Mouse (Mus musculus) cerebellum, adult 18-20 months (tissue): ENCODE results near the gene Jmjd6.
A peak's percentile ranks its signal among the peaks of the same experiment; 100 is the strongest.

ENCODE experiments used
- DNase-seq, 2 experiments: peaks; one replicate each; pipeline ENCODE4 v3.0.0; 2021

Gene Jmjd6

DNA sequence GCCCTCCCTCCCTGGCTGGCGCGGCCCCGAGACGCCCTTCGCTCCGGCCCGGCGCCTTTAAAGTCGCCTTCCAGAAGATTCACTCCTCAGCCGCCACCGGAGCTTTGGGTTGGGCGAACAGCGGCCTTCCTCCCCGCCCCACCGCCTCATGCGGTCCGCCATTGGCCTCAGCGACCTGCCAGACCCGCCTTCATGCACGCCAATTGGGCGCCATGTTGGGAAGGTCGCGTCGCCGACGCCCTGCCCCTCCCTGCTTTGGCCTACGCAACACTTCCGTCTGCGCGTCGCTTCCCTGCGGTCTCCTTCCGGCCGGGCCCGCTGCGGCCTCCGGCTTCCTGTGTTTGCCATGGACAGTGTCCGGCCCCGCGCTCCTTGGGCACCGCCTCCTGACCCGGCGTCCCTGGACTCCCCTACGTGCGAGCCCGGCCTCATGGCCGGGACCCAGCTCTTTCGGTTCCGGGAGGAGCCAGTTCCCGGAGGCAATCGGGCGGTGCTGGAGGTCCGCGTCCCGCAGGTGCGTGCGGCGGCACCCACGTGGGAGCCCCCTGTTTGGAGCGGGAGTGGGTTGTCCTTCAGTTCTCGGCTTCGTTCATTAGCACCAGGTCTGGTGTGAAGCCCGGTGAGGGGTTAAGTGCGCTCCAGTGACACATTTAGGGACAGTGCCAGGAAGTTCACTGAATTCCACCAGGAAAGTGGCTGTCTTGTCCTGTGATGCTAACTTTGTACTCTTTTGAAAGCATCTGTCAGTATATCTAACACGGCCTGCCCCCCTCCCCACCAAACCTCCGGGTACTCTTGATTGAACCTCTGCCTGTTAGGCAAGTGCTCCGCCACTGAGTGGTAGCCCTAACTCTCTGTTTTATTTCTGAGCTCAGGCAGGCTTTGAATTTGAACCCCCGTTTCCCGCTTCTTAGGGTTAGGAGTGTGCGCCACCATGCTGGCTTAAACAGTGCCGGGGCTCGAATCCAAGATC, at the start of gene Jmjd6, which contains the start of gene Mettl23:
Gene Jmjd6 (minus strand): TSS at position 189 of the 973 bp plus-strand sequence.
Gene Mettl23 (plus strand): TSS at position 18 of the 973 bp plus-strand sequence.
- DNase-seq: peak; percentile 96 to 99

DNA sequence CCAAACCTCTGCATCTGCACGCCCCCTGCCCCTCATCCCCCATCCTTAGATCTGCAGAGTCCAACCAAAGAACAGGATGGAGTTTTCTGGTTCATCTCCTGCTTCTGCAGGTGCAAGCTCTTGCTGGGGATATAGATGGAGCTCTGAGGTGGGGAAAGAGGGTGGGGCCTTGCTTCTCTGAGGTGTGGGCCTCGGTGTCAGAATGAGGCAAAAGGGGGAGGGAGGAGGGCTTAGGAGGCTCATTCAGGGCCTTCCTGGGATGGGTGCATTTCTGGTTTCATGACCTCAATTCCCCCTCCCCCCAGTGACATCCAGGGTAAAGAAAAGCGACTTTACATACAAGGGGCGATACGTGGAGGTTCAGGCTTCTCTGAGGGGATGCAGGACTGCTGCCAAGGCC, 43.9 kb upstream of the Jmjd6 start:
- DNase-seq: no peak

DNA sequence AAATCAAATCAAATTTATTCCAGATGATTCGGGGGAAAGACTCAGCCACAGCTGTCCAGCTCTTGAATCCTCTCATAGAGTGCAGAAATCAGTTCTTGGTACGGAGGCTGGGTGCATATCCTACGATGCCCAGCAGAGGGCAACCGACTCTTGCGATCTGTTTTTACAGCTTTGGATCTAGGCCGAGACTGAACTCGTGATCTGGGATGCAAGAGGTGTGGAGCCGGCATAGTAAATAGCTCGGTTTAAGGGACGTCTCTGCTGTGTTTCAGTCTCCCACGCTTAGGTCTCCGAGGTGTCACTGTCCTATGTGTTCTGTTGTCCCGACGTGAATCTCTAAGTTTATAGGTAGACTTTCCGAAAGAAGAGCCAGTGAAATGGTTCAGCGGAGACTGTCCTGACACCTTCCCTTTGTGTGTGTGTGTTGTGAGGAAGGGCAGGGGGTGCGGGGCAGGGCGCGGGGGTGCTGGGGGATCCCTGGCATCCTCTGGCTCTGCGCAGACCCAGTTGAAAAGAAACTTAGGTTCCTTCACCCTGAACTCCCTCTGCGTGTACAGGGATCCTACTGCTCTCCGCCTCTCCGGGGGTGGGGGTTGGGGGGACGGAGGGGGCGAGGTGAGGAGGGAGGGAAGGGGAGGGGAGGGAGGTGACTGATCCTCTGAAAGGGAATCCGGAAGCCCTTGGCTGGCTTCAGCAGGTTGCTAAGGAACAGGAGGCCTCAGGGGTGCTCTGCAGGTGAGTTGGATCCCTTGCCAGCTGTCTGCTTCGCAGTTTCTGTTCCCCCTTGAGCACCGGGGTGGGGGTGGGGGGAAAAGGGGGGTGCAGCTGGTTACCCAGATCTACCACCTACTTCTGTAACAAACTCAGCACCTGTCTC, 42.3 kb upstream of the Jmjd6 start:
- peak; percentile 74 to 80 for DNase-seq

DNA sequence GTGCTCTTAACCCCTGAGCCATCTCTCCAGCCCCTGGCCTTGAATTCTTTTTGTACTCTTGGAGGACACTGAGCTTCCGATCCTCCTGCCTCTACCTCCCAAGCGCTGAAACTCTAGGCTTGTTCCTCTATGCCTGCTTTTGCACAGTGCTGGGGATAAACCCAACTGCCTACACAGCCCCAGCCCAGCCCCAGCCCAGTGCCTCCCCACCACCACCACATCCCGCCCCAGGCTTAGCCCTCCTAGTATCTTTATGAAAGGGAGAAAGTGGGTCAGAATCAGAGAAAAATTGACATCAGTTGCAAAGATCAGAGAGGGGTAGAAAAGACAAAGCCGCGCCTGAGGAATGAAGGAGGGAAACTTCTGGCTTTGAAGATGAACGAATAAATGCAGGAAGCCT, 40.8 kb upstream of the Jmjd6 start:
- DNase-seq: no peak

DNA sequence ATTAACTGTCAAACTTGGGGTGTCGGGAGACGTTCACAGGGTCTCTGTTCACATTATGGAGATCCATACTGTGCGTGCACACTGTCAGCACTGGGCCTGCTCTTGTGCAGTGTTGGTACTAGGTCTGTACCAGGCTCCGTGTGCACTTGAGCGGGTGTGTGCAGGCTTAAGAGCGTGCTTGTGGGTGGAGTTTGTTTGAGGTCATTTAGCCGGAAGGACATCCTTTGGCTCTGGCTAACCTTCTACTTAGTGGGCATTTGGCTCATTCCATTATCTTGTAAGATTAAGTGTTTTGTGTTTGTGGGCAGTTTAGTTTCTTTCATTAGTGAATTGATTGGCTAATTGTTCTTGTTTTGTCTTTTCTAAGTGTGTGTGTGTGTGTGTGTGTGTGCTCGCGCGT, 39.2 kb upstream of the Jmjd6 start:
- DNase-seq: no peak

DNA sequence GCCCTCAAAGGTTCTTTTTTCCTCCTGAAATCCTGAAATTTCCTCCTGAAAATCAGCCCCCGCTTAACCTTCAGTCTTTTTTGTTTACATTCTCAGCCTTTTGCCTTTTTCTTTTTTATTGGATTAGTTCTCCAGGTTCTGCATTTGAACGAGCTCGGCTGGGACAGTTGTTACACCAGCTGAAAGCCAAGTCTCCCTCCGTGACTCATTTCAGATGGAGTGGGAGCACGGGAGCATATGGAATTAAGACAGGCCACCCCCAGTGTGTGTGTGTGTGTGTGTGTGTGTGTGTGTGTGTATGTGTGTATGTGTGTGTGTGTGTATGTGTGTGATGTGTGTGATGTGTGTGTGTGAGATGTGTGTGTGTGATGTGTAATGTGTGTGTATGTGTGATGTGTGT, 38.2 kb upstream of the Jmjd6 start:
- no peak for DNase-seq

DNA sequence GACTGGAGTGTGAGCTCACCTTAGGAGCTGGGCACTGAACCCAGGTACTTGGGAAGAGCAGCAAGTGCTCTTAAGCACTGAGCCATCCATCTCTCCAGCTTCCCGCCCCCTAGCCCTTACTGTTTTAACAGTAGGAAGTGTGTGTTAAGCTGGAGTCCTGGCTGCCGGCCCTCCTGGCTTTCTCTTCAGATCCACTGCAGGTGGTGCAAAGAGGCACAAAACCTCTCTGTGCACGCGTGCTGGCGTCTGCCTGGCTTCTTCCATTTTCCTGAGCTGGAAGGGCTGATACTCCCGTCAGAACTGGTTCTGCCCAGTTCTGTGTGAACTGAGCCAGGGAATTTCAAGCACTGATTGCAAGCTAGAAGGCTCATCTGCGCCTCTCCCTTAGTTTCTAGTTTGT, 37.6 kb upstream of the Jmjd6 start:
- no peak for DNase-seq

DNA sequence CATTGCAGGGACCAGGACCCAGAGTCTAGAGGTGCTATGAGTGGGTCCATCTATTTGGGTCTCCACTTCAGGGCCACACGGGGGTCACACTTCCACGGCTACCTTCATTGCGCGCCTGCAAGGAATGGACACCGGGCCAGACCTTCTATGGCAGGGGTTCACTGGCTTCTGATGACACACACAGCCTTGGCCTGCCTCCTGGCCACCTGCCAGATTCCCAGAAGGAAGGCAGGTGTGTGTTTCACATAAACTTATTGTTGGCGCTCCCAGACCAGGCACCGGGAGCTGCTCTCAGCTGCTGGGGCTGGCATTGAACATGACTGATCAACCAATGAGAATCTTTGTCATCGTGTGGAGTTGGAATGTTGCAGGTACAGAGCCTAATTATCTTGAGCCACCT, 35.2 kb upstream of the Jmjd6 start:
- no peak for DNase-seq

DNA sequence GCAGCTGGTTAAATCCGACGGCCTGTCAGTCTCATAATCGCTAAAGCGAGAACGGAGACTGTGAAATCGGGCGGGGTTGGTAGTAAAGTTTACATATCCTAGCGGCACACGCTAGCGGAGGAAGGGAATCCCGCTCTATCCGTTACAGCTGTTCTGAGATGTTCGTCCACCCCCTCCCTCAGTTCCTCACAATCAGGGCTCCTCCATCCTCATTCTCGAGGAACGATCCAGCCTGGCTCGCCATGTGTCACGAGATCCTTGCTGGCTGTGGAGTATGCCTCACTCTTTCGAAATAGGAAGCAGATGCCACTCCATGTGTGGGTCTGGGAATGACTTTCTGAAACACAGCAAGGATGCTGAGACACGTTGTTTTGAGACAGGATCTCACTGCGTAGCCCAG, 30.7 kb upstream of the Jmjd6 start:
- DNase-seq: no peak

DNA sequence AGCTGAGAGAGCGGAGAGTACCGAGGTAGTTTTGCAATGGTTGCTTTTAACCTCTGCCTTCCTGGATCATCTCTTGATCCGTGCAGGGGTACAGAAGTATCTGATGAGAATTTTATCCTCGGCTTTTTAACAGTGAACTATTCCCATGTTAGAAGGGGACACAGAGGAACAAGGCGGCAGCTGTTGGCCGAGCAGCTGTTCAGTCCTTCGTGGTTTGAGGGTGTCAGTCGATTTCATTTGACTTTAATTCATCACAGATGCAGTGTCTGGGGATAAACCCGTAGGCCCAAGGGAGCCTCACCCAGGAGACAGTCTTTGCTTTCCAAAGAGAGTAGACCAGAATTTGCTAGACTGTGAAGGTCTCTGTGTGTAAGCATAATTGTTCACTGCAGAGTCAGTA, 28.3 kb upstream of the Jmjd6 start:
- no peak for DNase-seq

DNA sequence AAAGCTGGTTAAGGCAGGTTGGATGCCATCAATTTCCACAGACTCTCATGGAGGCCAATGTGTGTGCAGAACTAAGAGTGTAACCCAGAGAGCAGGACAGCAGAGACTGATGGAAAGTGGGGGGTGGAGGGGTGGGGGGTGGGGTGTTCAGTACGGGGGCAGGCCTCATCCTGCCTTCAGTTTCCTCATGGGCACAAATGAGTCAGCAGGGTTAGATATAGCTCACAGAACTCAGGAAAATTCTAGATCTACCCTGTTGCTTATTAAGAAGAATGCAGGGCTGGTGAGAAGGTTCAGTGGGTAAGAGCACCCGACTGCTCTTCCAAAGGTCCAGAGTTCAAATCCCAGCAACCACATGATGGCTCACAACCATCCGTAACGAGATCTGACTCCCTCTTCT, 26.4 kb upstream of the Jmjd6 start:
- DNase-seq: no peak

DNA sequence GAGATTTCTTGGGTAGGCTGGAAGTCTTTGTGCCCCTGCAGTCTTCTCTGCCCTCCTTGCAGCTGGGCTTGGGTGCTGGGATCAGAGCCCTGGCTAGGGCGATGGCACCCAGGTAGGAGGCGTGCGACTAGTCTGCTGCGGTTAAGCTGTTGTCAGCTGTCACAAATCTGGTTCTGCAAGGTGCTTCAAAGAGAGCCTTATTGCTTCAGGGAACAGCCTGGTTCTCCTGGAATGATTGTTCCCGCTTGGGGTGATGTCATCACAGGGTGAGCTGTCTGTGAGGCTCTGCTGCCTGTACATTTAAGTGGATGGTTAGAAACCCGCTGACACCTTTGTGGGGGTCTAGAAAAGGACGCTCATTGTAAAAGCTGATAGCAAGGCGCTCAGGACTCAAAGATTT, 26.0 kb upstream of the Jmjd6 start:
- DNase-seq: no peak

DNA sequence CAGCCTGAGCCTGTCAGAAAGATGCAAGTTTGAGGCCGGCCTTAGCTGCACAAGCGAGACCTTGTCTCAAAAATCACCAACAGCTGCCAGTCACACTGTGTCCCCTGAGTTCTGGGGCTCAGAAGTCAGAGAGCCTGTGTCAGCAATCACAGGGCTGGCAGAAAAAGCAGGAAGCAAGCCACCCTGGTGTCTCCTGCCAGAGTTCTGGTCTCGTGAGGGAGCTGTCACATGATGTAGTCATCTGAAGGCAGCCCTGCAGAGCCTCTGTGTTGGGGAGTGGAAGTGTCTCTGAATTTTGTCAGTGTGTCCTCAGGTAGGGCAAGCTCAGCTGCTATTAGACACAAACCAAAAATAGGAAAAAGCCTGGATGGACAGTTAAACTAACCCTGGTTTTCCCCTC, 24.9 kb upstream of the Jmjd6 start:
- no peak for DNase-seq

DNA sequence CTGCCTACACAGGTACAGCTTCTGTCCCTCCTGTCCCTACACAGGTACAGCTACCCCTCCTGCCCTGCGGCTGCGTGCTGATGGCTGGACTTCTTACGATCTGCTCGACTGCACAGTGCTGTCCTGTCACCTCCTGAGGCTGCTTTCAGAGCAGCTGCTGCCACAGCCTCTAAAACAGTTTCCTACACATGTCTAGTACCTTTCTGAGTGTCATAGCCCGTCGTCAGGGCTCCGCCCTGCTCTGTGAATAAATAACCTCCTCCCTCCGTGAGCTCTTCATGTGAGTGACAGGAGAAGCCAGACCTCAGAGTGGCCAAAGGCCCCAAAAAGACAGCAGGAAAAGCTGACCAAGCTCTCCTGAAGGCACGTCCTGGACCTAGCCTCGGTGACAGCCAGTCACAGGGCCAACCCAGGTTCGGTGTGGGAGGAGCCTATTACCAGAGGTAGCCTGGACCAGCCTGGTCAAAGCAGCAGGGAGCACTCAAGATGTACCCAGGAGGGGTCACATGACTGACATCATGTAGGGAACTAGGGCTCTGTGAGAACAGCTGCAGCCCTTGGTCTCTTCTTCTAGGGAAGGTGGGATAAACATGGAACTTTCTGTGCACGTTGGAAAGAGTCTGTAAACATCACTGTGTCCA, 22.8 kb upstream of the Jmjd6 start:
- no peak for DNase-seq

DNA sequence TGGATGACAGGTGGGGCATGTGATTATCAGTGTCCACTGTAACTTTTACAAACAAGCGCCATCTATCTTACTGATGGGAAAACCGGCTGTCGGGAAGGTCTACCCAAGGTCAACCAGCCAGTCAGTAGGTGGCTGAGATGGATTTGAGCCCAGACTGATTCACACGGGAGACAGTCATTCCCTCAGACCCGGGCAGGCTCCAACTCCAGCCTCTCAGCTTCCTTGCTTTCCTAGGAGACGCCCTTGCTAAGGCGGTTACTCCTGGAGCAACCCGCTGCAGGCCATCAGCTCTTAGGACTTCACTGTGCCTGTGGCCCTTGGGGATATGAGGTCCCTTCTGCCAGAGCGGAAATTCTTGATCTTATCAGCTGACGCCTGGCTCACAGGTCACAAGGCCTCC, 21.2 kb upstream of the Jmjd6 start:
- DNase-seq: no peak

DNA sequence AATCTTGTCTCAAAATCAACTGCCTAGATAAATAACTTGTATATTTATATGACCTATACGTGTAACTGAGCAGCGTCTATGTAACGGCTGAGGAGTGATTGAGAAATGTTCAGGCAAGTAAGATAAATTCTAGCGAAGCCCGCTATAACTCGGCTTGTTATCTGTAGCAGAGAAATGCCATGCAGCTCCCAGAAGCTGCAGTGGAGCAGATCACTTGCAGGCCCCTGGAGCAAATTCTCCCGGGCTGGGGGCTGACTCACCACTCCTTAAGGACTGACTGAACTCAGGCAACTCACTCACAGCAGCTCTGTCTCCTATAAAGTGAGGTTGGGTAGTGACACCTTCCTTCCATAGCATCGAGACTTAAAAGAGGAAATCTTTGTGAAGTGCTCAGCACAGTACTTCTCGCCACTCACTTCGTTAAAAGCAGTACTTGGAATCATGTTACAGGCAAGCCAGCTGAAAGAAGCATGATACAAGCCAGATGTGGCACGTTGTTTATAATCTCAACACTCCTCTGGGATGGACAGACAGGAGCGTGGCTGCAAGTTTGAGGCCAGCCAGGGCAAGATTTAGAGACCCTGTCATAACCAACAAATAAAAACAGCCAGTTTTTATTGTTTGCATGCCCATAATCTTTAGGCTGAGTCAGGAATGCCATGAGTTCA, 14.1 kb upstream of the Jmjd6 start:
- DNase-seq: no peak

DNA sequence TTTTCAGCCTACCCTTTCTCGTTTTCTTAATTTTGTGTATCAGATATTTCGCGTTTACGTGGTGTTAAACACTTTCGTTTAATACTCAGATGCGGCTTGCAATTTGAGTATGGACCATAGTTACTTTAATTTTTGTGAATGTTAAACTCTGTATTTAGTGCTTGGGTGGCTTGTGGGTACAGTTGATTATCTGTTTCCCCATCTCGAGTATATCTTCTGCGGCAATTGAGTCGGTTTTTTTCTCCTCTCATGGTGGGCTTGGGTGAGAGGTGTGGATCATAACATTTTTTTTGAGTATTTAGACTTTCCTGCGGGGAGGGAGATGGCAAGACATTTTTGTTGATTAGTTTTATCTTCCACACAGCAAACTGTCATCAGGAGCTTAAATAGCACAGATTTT, 11.0 kb upstream of the Jmjd6 start:
- no peak for DNase-seq

DNA sequence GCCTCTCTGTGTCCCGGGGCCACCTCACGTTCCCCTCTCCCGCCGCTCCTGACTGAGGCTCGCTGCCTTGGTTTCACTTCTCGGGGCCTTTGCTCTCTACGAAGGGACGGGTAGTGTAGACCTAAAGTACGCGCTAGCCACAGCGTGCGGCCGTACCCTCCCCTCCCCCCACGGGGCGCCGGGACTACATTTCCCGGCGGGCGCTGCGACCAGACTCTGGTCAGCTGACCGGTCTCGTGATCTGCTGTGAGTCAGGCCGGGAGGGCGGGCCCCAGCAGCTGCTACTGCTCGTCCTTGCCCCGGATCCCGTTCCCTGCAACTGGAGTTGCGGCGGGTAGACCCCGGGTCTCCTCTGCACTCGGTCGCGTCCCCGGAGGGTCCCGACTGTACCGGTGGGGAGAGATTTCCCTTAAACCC, 10.3 kb upstream of the Jmjd6 start:
- DNase-seq: peak; percentile 97 to 99

DNA sequence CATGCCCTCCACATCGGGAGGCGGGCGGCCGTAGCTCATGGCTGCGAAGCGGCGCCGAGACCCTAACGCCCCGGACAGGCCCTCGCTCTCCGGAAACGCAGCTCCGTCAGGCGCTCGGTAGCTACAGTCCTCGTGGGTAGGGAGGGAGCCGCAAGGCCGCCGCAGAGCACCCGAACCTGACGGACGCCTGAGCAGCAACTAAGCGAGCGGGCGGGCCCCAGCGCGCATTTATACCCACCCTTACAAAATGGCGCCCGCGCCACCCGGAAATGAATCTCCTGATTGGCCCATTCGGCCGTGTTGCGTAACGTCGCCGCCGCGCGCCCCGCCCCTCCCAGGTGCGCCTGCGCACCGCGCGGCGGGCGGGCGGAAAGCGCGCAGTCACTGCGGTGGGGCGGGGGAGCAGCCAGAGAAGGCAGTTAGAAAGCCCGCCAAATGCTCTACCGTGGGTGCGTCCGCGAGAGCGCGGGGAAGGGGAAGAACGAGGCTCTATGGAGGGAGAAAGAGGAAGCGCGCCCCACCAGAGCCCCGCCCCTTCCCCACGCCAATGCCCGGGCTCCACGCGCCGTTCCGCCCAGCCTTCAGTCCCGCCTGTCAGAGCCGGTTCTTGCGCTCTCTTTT, 9.8 kb upstream of the Jmjd6 start, which contains the start of gene Srsf2:
Gene Srsf2 (minus strand): TSS at position 204 of the 621 bp plus-strand sequence.
- DNase-seq: peak; percentile 91 to 98

DNA sequence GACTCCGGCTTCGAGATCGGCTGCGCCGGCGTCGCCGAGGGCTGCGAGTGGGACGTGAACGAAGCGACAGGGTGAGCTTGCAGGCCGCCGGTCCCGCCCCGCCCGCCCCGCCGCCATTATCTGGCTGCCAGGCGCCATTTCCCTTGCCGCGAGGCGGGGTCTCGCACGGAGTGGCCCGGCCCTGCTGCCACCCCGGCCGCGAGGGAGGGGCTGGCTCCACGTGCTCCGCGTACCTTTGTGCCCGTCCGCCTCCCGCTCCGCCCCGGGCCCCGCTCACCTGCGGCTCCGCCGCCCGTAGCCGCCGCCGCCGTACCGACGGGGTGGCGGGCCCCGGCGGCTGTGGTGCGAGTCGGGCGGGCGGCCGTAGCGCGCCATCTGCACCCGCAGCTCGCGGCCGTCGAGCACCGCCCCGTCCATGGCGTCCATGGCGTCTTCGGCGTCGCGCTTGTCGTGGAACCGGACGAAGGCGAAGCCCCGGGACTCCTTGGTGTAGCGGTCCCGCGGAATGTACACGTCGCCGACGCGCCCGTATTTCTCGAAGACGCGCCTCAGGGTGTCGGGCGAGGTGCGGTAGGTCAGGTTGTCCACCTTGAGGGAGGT, 9.1 kb upstream of the Jmjd6 start, which contains the start of gene Mfsd11:
Gene Mfsd11 (plus strand): TSS at position 150 of the 600 bp plus-strand sequence.
- DNase-seq: peak; percentile 81 to 82

DNA sequence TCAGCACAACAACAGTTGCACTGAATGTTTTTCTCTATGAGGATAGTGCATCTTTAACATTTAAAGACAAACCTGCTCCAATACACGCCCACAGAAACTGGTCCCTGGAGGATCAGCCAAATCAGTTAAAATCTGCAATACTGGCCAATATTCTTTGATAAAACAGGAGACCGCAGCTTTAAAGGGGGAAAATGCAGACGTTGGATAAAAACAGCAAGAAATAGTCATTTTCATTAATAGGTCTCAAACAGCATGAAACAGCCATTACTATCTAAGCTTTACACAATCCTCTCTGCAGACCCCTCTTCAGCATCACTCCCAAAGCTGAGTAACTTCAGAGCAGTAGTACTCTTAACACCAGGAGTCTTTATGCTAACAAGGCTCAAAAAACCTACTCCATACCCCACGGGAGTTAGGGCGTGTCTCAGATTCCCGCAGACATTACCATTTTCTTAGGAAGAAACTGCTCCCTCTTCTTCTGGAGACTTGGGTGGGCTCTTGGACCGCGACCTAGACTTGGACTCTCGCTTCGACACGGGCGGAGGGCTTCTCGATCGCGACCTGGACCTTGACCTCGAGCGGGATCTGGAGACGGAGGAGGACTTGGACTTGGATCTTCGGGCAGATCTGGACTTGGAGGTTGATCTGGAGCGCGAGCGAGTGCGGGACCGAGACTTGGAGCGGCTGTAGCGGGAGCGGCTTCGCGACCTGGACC, 8.5 kb upstream of the Jmjd6 start:
- DNase-seq: no peak
